Mouse (Mus musculus): ENCODE results near the gene Adgrg3. TPM values are rescaled to one million over a fixed set of nuclear protein-coding genes. Genes with fewer than 3 reads are reported as not detected.

The Adgrg3 gene
- polyA plus RNA-seq (2021; fragmentation: Nextera tagmentation) = not detected in 2 replicates
- long read RNA-seq, experiment 1 = 0 reads
- long read RNA-seq, experiment 2 = 0 reads

DNA sequence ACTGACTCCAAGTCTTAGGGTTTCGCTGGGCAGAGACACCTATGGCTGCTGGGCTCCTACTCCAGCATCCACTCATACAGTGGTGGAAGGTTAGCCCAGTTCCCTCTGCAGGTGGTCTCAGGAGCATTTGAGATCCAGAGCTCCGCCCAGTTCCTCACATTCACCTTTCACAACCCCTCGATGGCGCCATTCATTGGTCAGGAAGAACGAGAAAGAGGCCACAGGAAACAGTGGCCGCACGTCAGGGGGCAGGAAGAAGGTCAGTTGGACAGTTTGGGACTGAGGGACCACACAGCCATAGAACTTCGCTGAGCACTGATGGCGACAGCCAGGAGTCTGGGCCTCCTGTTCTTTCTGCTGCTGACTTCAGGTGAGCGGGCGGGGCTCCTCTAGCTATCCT is at the start of gene Adgrg3:
Gene Adgrg3 (plus strand): TSS at position 242 of the 400 bp plus-strand sequence.

DNA sequence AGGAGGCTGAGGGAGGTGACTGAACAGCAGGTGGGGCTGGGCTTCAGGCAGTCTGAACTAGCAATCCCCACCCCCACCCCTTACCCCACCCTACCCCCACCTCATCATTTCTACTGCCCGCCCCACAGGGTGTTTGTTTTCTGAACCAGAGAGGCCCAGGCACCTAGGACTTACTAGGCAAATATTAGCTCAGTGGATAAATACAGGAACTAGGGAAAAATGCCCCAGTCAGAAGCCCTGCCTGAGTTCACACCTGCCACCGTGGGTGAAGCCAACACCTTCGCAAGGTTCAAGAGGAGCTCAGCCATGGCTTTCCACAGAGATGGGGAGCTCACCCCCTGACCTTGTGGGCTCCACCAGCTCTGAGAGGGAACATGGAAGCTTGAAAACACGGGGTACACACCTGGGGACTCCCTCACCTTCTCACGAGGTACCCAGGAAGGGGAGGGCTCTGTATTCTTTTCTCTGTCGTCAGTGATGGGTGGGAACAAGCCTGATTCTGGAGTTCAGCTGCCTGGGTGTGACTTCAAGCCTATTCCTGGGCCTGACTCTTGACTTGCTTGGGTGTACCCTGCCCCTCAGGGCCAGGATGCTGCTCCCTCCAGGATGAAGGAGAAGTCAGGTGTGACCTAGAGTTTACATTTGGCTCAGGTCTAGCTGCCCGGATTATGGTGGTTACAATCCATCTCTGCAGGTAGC is 42.9 kb upstream of the Adgrg3 start, which contains the start of gene Adgrg1:
Gene Adgrg1 (plus strand): TSS at position 285 of the 699 bp plus-strand sequence.

DNA sequence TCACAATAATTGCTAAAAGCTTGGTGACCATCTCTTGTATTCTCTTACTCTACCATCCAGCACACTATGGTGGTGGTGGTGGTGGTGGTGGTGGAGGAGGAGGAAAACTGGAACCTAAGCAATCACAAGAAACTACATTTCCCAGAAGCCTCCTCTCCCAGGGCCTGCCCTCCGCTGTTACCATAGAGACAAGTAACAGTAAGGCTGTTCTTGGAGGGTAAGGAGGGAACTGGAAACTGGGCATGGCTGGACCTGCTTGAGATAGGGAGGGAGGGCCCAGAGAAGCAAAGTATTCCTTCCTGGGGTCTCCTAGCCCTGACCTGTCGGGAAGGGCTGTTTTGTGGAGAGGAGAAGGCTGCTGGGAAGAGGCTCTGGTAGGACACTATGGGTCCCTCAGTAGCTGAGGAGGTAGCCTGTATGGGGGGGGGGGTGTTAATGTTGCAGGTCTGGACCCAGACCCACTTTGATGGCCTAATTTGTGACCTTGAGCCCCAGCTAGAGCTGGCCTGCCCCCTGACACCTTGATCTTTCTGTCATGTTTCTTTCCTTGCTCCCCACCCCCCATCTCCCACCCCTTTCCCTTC is 37.5 kb downstream of the Adgrg3 start, which contains the start of gene Drc7:
Gene Drc7 (plus strand): TSS at position 177 of the 584 bp plus-strand sequence.

DNA sequence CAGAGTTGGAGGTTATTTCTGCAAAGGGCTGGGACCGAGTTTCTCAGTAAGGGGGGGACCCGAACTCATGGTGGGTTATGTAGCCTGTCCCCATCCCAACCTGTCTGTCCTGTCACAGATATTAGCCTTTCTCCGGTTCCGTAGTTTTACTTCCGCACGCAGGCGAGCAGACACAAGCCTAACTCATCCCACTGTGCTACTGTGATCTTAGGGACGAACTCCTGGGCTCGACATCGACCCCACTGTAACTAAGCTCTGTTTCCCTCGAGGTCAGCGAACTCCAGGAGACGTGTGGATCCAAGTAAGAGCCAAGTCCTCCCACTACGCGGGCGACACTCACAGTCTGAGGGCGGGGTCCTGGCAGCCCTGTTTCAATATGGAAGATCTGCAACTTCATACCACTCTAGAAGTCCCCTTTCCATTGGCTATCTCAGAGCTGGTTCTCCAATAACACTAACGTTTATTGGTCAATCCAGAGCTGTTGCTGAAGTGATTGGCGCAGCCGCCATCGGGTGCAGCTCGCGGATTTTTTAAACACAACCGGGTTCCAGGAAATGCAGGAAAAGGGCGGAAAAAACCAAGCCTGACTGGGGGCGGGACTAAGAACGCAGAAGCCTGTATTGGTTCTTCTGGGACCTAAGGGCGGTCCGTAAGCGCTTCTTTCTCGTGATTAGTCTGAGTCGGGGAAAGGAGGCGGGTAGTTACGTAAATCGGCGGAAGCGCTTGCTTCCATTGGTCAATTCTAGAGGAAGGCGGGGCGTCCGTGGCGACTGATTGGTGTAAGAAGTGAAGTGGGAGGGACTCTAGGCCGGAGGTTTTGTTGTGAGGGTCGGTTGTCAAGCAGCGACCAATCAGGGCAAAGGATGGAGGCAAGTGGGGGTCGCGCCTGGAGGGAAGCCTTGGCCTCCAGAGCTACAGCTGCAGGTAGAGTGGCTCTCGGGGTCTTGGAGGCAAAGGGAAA is 63.2 kb downstream of the Adgrg3 start, which contains the start of gene Katnb1:
Gene Katnb1 (plus strand): TSS at position 806 of the 961 bp plus-strand sequence.

Other genes starting within 250 kb of the Adgrg3 start
- 391 and 504 TPM in 2 replicates for gene Cx3cl1, start 245.7 kb upstream of the Adgrg3 start, polyA plus RNA-seq (2021; fragmentation: Nextera tagmentation)
- 1.9 and 2.8 TPM in 2 replicates for gene Ccl17, start 207.2 kb upstream of the Adgrg3 start, polyA plus RNA-seq (2021; fragmentation: Nextera tagmentation)
- 65.1 and 67.2 TPM in 2 replicates for gene Coq9, start 179.4 kb upstream of the Adgrg3 start, polyA plus RNA-seq (2021; fragmentation: Nextera tagmentation)
- gene Ciapin1, start 179.3 kb upstream of the Adgrg3 start, polyA plus RNA-seq (2021; fragmentation: Nextera tagmentation) = 33.6 and 34.4 TPM in 2 replicates
- 155 and 156 TPM in 2 replicates for gene Polr2c, start 160.2 kb upstream of the Adgrg3 start, polyA plus RNA-seq (2021; fragmentation: Nextera tagmentation)
- 6.1 and 7.5 TPM in 2 replicates for gene Dok4, start 141.4 kb upstream of the Adgrg3 start, polyA plus RNA-seq (2021; fragmentation: Nextera tagmentation)
- 1.6 and 2.5 TPM in 2 replicates for gene Ccdc102a, start 99.6 kb upstream of the Adgrg3 start, polyA plus RNA-seq (2021; fragmentation: Nextera tagmentation)
- gene Adgrg5, start 94.0 kb upstream of the Adgrg3 start, polyA plus RNA-seq (2021; fragmentation: Nextera tagmentation) = not detected in 2 replicates
- gene Adgrg1, start 42.9 kb upstream of the Adgrg3 start, polyA plus RNA-seq (2021; fragmentation: Nextera tagmentation) = 34.8 and 50.8 TPM in 2 replicates
- gene Drc7, start 37.4 kb downstream of the Adgrg3 start, polyA plus RNA-seq (2021; fragmentation: Nextera tagmentation) = 0.67 and 5.8 TPM in 2 replicates
- gene Katnb1, start 63.5 kb downstream of the Adgrg3 start, polyA plus RNA-seq (2021; fragmentation: Nextera tagmentation) = 22.7 and 23.8 TPM in 2 replicates
- 12.0 and 13.0 TPM in 2 replicates for gene Kifc3, start 185.1 kb downstream of the Adgrg3 start, polyA plus RNA-seq (2021; fragmentation: Nextera tagmentation)

All from layer of hippocampus, adult 6 months (tissue).